Mouse (Mus musculus) adrenal gland, postnatal 14 days (tissue): ENCODE results near the gene Foxc2. TPM values are rescaled to one million over a fixed set of nuclear protein-coding genes. Genes with fewer than 3 reads are reported as not detected.

Experiments used
- DNase-seq: peaks from one replicate; pipeline ENCODE4 v3.0.0; 2021; ENCODE audit warnings: mixed read lengths
- long read RNA-seq, 2 experiments: library from polyadenylated mRNA; stranded (forward); transcript quantifications; one replicate each; pipeline ENCODE4 v2.0.0; 2021
- total RNA-seq: library from RNA; stranded (reverse); gene quantifications from 2 replicates; pipeline ENCODE4 v1.2.3, GENCODE M21; 2021

Gene Foxc2
- total RNA-seq: 4.6 and 5.1 TPM in 2 replicates
- long read RNA-seq, experiment 1, transcript Foxc2-201 (1 exons, 2,725 nt): major isoform, 6 of 6 reads
- long read RNA-seq, experiment 1, partial matches to known transcripts: 0 of 6 reads
- long read RNA-seq, experiment 1, other reads (novel, unspliced or antisense): 0 of 6 reads
- long read RNA-seq, experiment 2, partial matches to known transcripts: 0 of 4 reads
- long read RNA-seq, experiment 2, other reads (novel, unspliced or antisense): 0 of 4 reads

- peak; percentile 89 for DNase-seq
Measured at GRCm38 (mm10) chr8:121115948-121116347, at the start of gene Foxc2. TSS of gene Foxc2 (plus strand) at chr8:121116171.

- DNase-seq: no peak
Measured at GRCm38 (mm10) chr8:121071454-121071853, 44.5 kb upstream of the Foxc2 start.

- DNase-seq: no peak
Measured at GRCm38 (mm10) chr8:121072406-121073130, 43.4 kb upstream of the Foxc2 start.

- DNase-seq: no peak
Measured at GRCm38 (mm10) chr8:121073174-121074107, 42.5 kb upstream of the Foxc2 start.

GRCm38 (mm10) chr8:121074108-121074847, 41.7 kb upstream of the Foxc2 start:
- DNase-seq: no peak

GRCm38 (mm10) chr8:121074848-121075145, 41.2 kb upstream of the Foxc2 start:
- DNase-seq: no peak

- DNase-seq: no peak
Measured at GRCm38 (mm10) chr8:121075936-121076335, 40.0 kb upstream of the Foxc2 start.

GRCm38 (mm10) chr8:121076555-121076954, 39.4 kb upstream of the Foxc2 start:
- no peak for DNase-seq

GRCm38 (mm10) chr8:121078721-121079120, 37.2 kb upstream of the Foxc2 start:
- DNase-seq: no peak

- DNase-seq: no peak
Measured at GRCm38 (mm10) chr8:121079201-121079600, 36.8 kb upstream of the Foxc2 start.

GRCm38 (mm10) chr8:121079944-121080343, 36.0 kb upstream of the Foxc2 start:
- DNase-seq: no peak

GRCm38 (mm10) chr8:121080361-121081090, 35.4 kb upstream of the Foxc2 start:
- DNase-seq: no peak

GRCm38 (mm10) chr8:121081398-121081797, 34.6 kb upstream of the Foxc2 start:
- no peak for DNase-seq

GRCm38 (mm10) chr8:121082218-121083092, 33.5 kb upstream of the Foxc2 start:
- no peak for DNase-seq

GRCm38 (mm10) chr8:121083093-121083935, 32.7 kb upstream of the Foxc2 start:
- DNase-seq: peak; percentile 82

GRCm38 (mm10) chr8:121083936-121084209, 32.1 kb upstream of the Foxc2 start:
- no peak for DNase-seq

- peak; percentile 23 for DNase-seq
Measured at GRCm38 (mm10) chr8:121084210-121084951, 31.6 kb upstream of the Foxc2 start, which contains the start of gene Foxf1. TSS of gene Foxf1 (plus strand) at chr8:121084386.

GRCm38 (mm10) chr8:121085011-121085410, 31.0 kb upstream of the Foxc2 start:
- DNase-seq: no peak

GRCm38 (mm10) chr8:121085561-121085960, 30.4 kb upstream of the Foxc2 start:
- DNase-seq: no peak
